Mouse (Mus musculus): Measurements from ENCODE around the gene Tnni2. TPM values are rescaled to one million over a fixed set of nuclear protein-coding genes. Genes with fewer than 3 reads are reported as not detected.
A peak's percentile ranks its signal among the peaks of the same experiment; 100 is the strongest.

The Tnni2 gene
- polyA plus RNA-seq, 1 experiment from 2014 or later = 34.8 TPM

DNA sequence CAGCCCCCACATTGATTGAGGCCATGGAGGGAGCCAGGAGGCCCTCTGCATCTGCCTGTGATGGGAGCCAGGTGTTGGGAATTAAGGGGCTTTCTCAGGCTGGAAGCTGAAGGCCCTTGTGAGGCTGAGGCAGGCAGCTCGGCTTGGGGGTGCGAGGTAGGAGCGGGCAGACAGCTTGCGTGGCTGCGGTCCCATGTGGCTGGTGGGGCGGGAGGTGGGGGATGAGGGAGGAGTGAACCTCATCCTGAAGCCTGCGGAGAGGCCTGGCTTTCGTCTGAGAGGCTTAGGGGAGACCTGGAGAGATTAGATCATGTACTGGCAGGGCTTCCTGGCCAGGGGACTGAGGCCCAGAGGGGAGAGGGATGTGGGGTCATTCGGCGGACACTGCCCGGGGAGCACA lies 41.5 kb downstream of the Tnni2 start:
- H3K36me3 ChIP-seq = peaks cover 17% of the 10 kb centered on the region
- no peaks in the 10 kb centered on the region for H3K27me3 ChIP-seq (replicated peaks)
- peak; percentile 2; the same call in 1 of the 2 replicates for ATAC-seq (ENCODE audit: extremely low read depth, insufficient number of reproducible peaks, low FRiP score, low TSS enrichment)
- no peaks in the 10 kb centered on the region for H3K9me3 ChIP-seq
- WGBS = 18% methylated on average over 11 of the region's 11 CpGs
- H3K27ac ChIP-seq (replicated peaks) = peak overlapping the region; percentile 99
- H3K9ac ChIP-seq = peak overlapping the region; percentile 85
- peaks cover 91% of the 10 kb centered on the region for H3K4me1 ChIP-seq
- H3K4me3 ChIP-seq = no peak overlapping the region
- peak overlapping the region; percentile 13; the same call in 1 of the 2 replicates for H3K4me2 ChIP-seq

DNA sequence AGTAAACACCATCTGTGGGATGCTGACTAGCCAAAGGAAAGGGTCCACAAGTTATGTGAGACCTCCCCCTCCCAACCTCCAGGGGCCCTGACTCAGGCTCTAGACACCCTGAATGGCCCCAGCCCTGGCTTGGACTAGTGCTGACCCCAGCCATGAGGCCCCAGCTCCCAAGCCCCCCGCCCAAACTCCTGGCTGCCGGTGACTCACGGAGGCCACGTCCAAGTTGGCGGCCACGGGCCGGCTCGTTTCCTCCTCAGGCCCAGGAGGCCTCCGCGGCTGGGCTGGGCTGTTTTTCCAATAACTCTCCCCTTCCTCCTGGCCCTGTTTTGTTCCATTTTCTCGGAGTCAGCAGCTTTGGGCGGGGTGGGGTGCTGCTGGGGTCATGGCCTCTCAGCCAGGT lies 43.2 kb downstream of the Tnni2 start:
- H3K36me3 ChIP-seq = peaks cover 33% of the 10 kb centered on the region
- no peak overlapping the region for H3K4me3 ChIP-seq
- peak overlapping the region; percentile 85; the same call in 1 of the 2 replicates for H3K9ac ChIP-seq
- no peak overlapping the region for H3K4me2 ChIP-seq
- H3K4me1 ChIP-seq = peaks cover 84% of the 10 kb centered on the region
- H3K9me3 ChIP-seq = no peaks in the 10 kb centered on the region
- H3K27ac ChIP-seq (replicated peaks) = peak overlapping the region; percentile 99
- WGBS = 49% methylated on average over 12 of the region's 12 CpGs
- H3K27me3 ChIP-seq (replicated peaks) = no peaks in the 10 kb centered on the region
- no peak for ATAC-seq (ENCODE audit: extremely low read depth, insufficient number of reproducible peaks, low FRiP score, low TSS enrichment)

DNA sequence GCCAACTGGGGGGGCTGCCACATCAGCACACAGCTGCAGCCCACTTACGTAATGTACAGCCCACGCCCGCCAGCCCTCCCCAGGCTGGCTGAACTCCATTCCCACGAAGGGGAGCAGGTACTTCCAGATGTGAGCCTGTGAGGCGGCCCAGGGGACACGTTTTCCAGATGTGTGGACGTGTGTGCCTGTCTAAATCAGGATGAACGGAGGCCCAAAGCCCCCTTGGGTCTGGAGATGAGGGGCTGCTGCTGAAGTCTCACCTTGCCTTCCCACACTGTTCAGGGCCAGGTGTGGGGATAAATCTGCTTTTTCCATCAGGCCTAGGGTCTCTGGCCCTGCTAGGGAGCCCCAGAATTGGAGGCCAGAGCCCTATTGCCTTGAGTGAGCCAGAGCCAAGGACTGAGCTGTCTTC lies 45.1 kb downstream of the Tnni2 start:
- peaks cover 53% of the 10 kb centered on the region for H3K36me3 ChIP-seq
- no peak for ATAC-seq (ENCODE audit: extremely low read depth, insufficient number of reproducible peaks, low FRiP score, low TSS enrichment)
- peak overlapping the region; percentile 99 for H3K27ac ChIP-seq (replicated peaks)
- H3K4me1 ChIP-seq = peaks cover 64% of the 10 kb centered on the region
- H3K9me3 ChIP-seq = no peaks in the 10 kb centered on the region
- H3K9ac ChIP-seq = peak overlapping the region; percentile 51
- 60% methylated on average over 8 of the region's 8 CpGs for WGBS
- no peaks in the 10 kb centered on the region for H3K27me3 ChIP-seq (replicated peaks)
- H3K4me3 ChIP-seq = no peak overlapping the region
- no peak overlapping the region for H3K4me2 ChIP-seq

DNA sequence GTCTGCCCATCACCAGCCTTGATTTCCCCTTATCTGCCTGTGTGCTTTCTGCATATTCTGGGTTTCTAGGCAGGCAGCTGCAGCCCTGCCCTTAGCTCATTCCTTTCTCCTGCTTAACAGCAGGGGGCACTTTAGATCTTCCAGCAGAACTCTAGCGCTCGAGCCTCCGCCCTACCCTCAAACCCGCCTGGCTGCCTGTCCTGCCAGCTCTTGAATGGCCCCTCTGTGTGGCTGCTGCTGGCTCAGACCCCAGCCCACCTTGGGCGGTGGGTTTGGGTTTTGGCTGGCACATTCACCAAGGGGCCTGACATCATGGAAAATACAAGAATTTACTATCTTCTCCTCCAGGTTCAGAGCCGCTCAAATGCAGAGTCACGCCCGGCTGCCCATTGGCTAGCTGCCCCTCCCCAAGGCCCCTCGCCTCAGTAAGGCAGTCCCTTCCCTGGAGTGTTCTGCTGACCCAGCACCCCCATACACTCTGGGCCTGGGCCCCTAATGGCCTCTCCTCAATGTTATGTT lies 45.8 kb downstream of the Tnni2 start:
- Histone ChIP-seq H3K27ac (replicated peaks) (peak overlapping the region; percentile 99), H3K27me3 (replicated peaks) (no peaks in the 10 kb centered on the region), H3K4me2 (peak overlapping the region; percentile 24; the same call in 1 of the 2 replicates), H3K36me3 (peaks cover 59% of the 10 kb centered on the region), H3K4me1 (peaks cover 58% of the 10 kb centered on the region), H3K9ac (peak overlapping the region; percentile 72), H3K4me3 (no peak overlapping the region), H3K9me3 (no peaks in the 10 kb centered on the region)
- 22% methylated on average over 9 of the region's 9 CpGs for WGBS
- ATAC-seq (ENCODE audit: extremely low read depth, insufficient number of reproducible peaks, low FRiP score, low TSS enrichment) = no peak

GRCm38 (mm10) chr7:142488053-142488452 lies 46.4 kb downstream of the Tnni2 start:
- no peaks in the 10 kb centered on the region for H3K9me3 ChIP-seq
- H3K4me1 ChIP-seq = peaks cover 51% of the 10 kb centered on the region
- peaks cover 62% of the 10 kb centered on the region for H3K36me3 ChIP-seq
- no peak for ATAC-seq (ENCODE audit: extremely low read depth, insufficient number of reproducible peaks, low FRiP score, low TSS enrichment)
- 72% methylated on average over 3 of the region's 3 CpGs for WGBS
- peak overlapping the region; percentile 99 for H3K27ac ChIP-seq (replicated peaks)
- H3K9ac ChIP-seq = peak overlapping the region; percentile 29; the same call in 1 of the 2 replicates
- H3K27me3 ChIP-seq (replicated peaks) = no peaks in the 10 kb centered on the region
- H3K4me2 ChIP-seq = no peak overlapping the region
- H3K4me3 ChIP-seq = no peak overlapping the region

DNA sequence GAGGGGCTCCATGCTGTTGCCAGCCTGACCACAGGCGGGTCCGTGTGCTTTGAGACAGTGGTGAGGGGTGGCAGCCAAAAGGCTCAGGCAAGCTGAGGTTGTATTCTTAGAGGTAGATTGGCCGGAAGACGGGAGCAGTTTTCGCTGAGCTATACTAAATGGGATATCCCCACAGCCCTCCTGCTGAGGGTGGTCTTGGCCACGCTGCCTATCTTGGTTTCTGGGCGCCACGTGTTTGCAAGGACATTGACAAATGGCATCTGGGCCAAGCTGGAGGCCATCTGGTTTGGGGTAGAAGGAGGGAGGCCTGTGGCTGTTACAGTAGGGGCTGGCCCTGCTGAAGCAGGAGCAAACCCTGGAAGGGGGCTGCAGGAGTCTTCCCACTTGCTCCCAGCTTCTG lies 51.9 kb downstream of the Tnni2 start:
- H3K9me3 ChIP-seq = no peaks in the 10 kb centered on the region
- H3K27me3 ChIP-seq (replicated peaks) = no peaks in the 10 kb centered on the region
- ATAC-seq (ENCODE audit: extremely low read depth, insufficient number of reproducible peaks, low FRiP score, low TSS enrichment) = no peak
- no peak overlapping the region for H3K4me3 ChIP-seq
- WGBS = 69% methylated on average over 8 of the region's 8 CpGs
- no peak overlapping the region for H3K4me2 ChIP-seq
- peaks cover 47% of the 10 kb centered on the region for H3K36me3 ChIP-seq
- H3K4me1 ChIP-seq = peaks cover 12% of the 10 kb centered on the region
- no peak overlapping the region for H3K9ac ChIP-seq
- H3K27ac ChIP-seq (replicated peaks) = peak overlapping the region; percentile 37; the same call in 1 of the 2 replicates

Other genes with a start within 250 kb of the Tnni2 start
- not detected in 2 replicates for gene Krtap5-3, start 240.4 kb upstream of the Tnni2 start, polyA plus RNA-seq (2015; fragmentation: Nextera tagmentation; extraction: Ambion mirVana)
- gene Gm7579, start 229.9 kb upstream of the Tnni2 start, polyA plus RNA-seq (2015; fragmentation: Nextera tagmentation; extraction: Ambion mirVana) = not detected in 2 replicates
- not detected in 2 replicates for gene Krtap5-5, start 211.8 kb upstream of the Tnni2 start, polyA plus RNA-seq (2015; fragmentation: Nextera tagmentation; extraction: Ambion mirVana)
- not detected in 2 replicates for gene Gm40460, start 200.7 kb upstream of the Tnni2 start, polyA plus RNA-seq (2015; fragmentation: Nextera tagmentation; extraction: Ambion mirVana)
- gene Gm2431, start 183.5 kb upstream of the Tnni2 start, polyA plus RNA-seq (2015; fragmentation: Nextera tagmentation; extraction: Ambion mirVana) = not detected in 2 replicates
- not detected in 2 replicates for gene Gm4559, start 167.4 kb upstream of the Tnni2 start, polyA plus RNA-seq (2015; fragmentation: Nextera tagmentation; extraction: Ambion mirVana)
- gene Krtap5-1, start 144.7 kb upstream of the Tnni2 start, polyA plus RNA-seq (2015; fragmentation: Nextera tagmentation; extraction: Ambion mirVana) = not detected in 2 replicates
- gene Krtap5-4, start 138.3 kb upstream of the Tnni2 start, polyA plus RNA-seq (2015; fragmentation: Nextera tagmentation; extraction: Ambion mirVana) = not detected in 2 replicates
- gene Ifitm10, start 68.1 kb upstream of the Tnni2 start, polyA plus RNA-seq (2015; fragmentation: Nextera tagmentation; extraction: Ambion mirVana) = 6.5 and 7.5 TPM in 2 replicates
- gene Gm49369, start 59.1 kb upstream of the Tnni2 start, polyA plus RNA-seq (2015; fragmentation: Nextera tagmentation; extraction: Ambion mirVana) = 2.3 TPM in 1 of 2 replicates, not detected in the other
- 443 and 485 TPM in 2 replicates for gene Ctsd, start 53.8 kb upstream of the Tnni2 start, polyA plus RNA-seq (2015; fragmentation: Nextera tagmentation; extraction: Ambion mirVana)
- gene Syt8, start 7.0 kb upstream of the Tnni2 start, polyA plus RNA-seq (2015; fragmentation: Nextera tagmentation; extraction: Ambion mirVana) = 0.19 and 0.41 TPM in 2 replicates
- 51.0 and 54.6 TPM in 2 replicates for gene Lsp1, start 19.0 kb downstream of the Tnni2 start, polyA plus RNA-seq (2015; fragmentation: Nextera tagmentation; extraction: Ambion mirVana)
- 4.0 and 5.4 TPM in 2 replicates for gene Tnnt3, start 57.0 kb downstream of the Tnni2 start, polyA plus RNA-seq (2015; fragmentation: Nextera tagmentation; extraction: Ambion mirVana)
- 15.6 and 17.7 TPM in 2 replicates for gene Mrpl23, start 90.9 kb downstream of the Tnni2 start, polyA plus RNA-seq (2015; fragmentation: Nextera tagmentation; extraction: Ambion mirVana)
- gene Igf2, start 225.0 kb downstream of the Tnni2 start, polyA plus RNA-seq (2015; fragmentation: Nextera tagmentation; extraction: Ambion mirVana) = 1,357 and 1,430 TPM in 2 replicates
- 0.04 and 0.05 TPM in 2 replicates for gene Gm49394, start 228.1 kb downstream of the Tnni2 start, polyA plus RNA-seq (2015; fragmentation: Nextera tagmentation; extraction: Ambion mirVana)

All from heart, embryonic 13.5 days (tissue).